Mouse (Mus musculus) forebrain, embryonic 16.5 days (tissue): Measurements from ENCODE around the gene Myg1. TPM values are rescaled to one million over a fixed set of nuclear protein-coding genes. Genes with fewer than 3 reads are reported as not detected.

Source experiments
- ATAC-seq: fragments of 200-750 bp; cut with Nextera tagmentation; 2 replicates; pipeline ENCODE4 v1.8.0; 2017; ENCODE audit warnings: mild to moderate bottlenecking, moderate library complexity
- H3K27ac ChIP-seq: fragments of 300-500 bp; sonication (generic); 2 replicates; pipeline ENCODE4 v1.5.1; 2014; ENCODE audit warnings: low read length, control low read depth
- H3K27me3 ChIP-seq: fragments of 300-500 bp; sonication (generic); replicated peaks from 2 replicates; pipeline ENCODE4 v1.6.1; 2014; ENCODE audit warnings: low read length; ENCODE audit not compliant: control insufficient read depth, insufficient read depth
- H3K36me3 ChIP-seq: fragments of 300-500 bp; sonication (generic); 2 replicates; pipeline ENCODE4 v1.6.1; 2014; ENCODE audit not compliant: control insufficient read depth, insufficient read depth
- H3K4me1 ChIP-seq: fragments of 300-500 bp; sonication (generic); replicated peaks from 2 replicates; pipeline ENCODE4 v1.6.1; 2014; ENCODE audit warnings: low read length; ENCODE audit not compliant: control insufficient read depth, insufficient read depth
- H3K4me2 ChIP-seq: fragments of 300-500 bp; sonication (generic); 2 replicates; pipeline ENCODE4 v1.6.1; 2014; ENCODE audit warnings: mild to moderate bottlenecking, low read length, control low read depth
- H3K4me3 ChIP-seq: fragments of 300-500 bp; sonication (generic); replicated peaks from 2 replicates; pipeline ENCODE4 v1.5.1; 2014; ENCODE audit warnings: mild to moderate bottlenecking, low read length, control low read depth
- H3K9ac ChIP-seq: fragments of 300-500 bp; sonication (generic); replicated peaks from 2 replicates; pipeline ENCODE4 v1.6.1; 2014; ENCODE audit warnings: low read depth, low read length, control low read depth
- H3K9me3 ChIP-seq: fragments of 300-500 bp; sonication (generic); 2 replicates; pipeline ENCODE4 v1.6.1; 2016; ENCODE audit warnings: low read length; ENCODE audit not compliant: control insufficient read depth
- WGBS: fragments of 180-500 bp; shearing (Covaris S2); extraction: QIAGEN DNeasy Blood & Tissue Kit; methylation state at CpG from one replicate; pipeline ENCODE4 v1.1.7; 2014; 5-methylcytosine and 5-hydroxymethylcytosine counted together
- polyA plus RNA-seq: library from polyadenylated mRNA; unstranded; fragments of >200 nt; fragmentation: Nextera tagmentation; extraction: Ambion mirVana; gene quantifications from 2 replicates; pipeline ENCODE4 v1.2.1, GENCODE M21; 2015

The Myg1 gene
- 105 and 111 TPM in 2 replicates for polyA plus RNA-seq

DNA sequence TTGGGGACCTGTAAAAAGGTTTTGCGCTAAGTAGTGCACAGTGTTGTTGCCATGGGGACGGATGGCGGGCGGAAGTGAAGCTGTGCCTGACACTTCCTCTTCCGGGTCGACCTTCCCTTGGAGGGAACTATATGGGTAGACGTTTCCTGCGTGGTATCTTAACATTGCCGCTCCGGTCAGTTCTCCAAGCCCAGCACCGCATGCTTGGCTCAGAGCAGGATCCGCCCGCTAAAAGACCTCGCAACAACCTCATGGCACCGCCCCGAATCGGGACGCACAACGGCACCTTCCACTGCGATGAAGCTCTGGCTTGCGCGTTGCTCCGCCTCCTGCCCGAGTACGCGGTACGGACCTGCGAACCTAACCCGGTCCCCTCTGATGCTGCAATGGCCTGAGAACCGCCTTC, at the start of gene Myg1:
Gene Myg1, plus strand, starts transcription at position 100 of the 406 bp plus-strand sequence.
- peak; percentile 97 for ATAC-seq
- peaks cover 14% of the 10 kb centered on the region for H3K36me3 ChIP-seq
- H3K4me3 ChIP-seq = peak within 1 kb of the TSS; percentile 68
- H3K9me3 ChIP-seq = no peaks in the 10 kb centered on the region
- no peaks in the 10 kb centered on the region for H3K27me3 ChIP-seq
- peak within 1 kb of the TSS; percentile 71 for H3K27ac ChIP-seq
- H3K9ac ChIP-seq = peak within 1 kb of the TSS; percentile 65
- H3K4me2 ChIP-seq = peak within 1 kb of the TSS; percentile 97
- 0% methylated on average over 30 of the region's 30 CpGs for WGBS
- H3K4me1 ChIP-seq = peaks cover 25% of the 10 kb centered on the region

DNA sequence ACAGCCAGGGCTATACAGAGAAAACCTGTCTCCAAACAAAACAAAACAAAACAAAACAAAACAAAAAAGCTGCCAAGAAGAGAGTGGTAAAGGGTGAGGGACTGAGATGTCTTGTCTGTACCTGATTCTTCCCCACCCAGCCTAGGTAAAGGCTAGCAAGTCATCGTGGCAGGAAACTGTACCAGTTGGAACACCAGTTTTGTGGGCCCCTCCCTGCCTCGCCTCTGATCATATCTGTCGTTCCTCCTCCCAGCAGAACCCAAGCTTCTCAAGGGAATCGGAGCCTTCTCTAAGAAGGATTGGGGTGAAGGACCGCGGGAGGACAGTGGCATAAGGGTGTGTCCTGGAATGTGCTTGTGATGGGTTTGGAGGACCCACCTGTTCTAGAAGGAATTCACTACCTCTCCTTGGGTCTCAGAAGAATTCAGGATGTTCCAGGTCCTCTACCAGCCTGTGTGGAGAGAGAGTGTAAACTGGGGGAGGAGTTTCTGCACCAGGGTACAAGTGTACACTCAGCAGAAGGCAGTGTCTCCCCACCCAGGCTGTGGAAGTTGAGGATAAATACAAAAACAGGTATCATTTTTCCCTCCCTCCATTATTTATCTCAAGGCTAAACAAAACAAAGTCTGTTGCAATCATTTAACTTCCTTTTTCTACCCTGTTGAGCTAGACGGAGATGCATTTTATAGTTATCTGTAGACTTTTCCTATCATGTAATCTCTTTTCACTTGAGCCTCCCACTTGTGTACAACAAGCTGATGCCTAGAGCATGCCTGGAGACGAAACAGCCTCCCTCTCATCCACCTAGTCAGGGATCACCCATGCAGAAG, 48.8 kb upstream of the Myg1 start:
- 90% methylated on average over 8 of the region's 8 CpGs for WGBS
- H3K27ac ChIP-seq = no peak overlapping the region
- no peak overlapping the region for H3K4me3 ChIP-seq
- no peak overlapping the region for H3K9ac ChIP-seq
- H3K27me3 ChIP-seq = no peaks in the 10 kb centered on the region
- no peak overlapping the region for H3K4me2 ChIP-seq
- H3K36me3 ChIP-seq = peaks cover 8% of the 10 kb centered on the region
- ATAC-seq = no peak
- peaks cover 15% of the 10 kb centered on the region for H3K4me1 ChIP-seq
- H3K9me3 ChIP-seq = no peaks in the 10 kb centered on the region

DNA sequence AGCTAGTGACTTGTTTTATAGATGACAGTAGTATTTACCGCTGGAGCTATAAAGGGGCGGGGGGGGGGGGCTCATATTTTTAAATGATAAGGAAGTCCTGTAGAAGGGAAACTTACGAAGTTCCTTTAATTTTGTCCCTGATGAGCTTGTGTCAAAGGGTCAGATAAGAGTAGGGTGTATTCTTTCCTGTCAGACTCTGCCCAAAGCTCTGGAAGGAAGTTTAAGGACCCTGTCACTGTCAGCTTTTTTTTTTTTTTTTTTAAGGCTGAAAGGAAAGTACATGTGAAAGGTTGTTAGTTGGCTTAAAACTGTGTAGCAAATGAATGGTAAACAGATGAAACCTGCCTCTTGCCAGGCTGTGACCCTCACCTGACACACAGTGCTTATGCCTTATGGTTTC, 47.9 kb upstream of the Myg1 start:
- no peaks in the 10 kb centered on the region for H3K9me3 ChIP-seq
- H3K4me3 ChIP-seq = no peak overlapping the region
- no peak overlapping the region for H3K27ac ChIP-seq
- ATAC-seq = no peak
- H3K4me1 ChIP-seq = peaks cover 13% of the 10 kb centered on the region
- H3K27me3 ChIP-seq = no peaks in the 10 kb centered on the region
- no peak overlapping the region for H3K9ac ChIP-seq
- H3K4me2 ChIP-seq = no peak overlapping the region
- 82% methylated on average over 3 of the region's 3 CpGs for WGBS
- peaks cover 8% of the 10 kb centered on the region for H3K36me3 ChIP-seq

DNA sequence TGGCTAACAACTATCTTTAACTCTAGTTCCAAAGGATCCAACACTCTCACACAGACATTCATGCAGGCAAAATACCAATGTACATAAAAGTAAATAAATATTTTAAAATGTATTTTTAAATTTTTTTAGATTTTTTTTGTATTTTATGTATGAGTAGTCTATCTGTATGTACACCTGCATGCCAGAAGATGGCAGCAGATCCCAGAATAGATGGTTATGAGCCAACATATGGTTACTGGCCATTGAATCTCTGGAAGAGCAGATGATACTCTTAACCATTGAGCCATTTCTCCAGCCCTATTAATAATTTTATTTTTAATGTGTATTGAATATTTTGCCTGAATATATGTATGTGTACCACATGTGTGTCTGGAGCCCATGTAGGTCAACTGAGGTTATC, 44.1 kb upstream of the Myg1 start:
- ATAC-seq = no peak

DNA sequence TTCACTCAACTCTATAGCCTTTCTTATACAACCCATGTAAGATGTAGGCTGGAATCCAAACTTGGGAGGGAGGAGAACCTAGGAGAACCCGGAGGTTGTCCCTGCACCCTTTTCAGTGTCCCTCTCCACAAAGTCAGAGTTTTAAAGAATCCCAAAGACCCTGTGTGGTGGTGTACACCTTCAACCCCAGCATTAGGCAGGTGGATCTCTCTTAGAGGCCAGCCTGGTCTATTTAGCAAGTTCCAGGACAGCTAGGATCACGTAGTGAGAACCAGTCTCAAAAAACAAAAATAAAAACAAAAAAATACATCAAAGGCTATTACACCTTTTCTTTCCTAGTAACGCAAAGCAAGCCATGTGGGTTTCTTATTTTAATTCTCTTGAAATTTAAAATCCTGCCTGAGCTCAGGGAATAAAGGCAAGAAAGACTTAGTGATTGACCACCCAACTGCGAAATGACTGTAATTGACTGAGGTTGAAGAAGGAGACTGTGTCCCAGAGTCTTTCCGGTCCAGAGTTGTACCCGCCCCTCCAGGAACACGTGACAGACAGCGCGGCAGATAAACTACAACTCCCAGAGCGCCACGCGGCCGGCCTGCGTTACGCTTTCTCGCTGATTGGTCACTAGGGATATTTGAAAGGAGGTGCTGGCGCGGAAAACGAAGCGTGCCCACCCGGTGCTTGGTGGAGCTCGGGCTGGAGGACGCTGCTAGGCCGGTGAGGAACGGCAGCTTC, 35.7 kb upstream of the Myg1 start, which contains the start of gene Espl1:
Gene Espl1, plus strand, starts transcription at position 634 of the 735 bp plus-strand sequence.
- H3K4me2 ChIP-seq = peak within 1 kb of the TSS; percentile 66
- peak within 1 kb of the TSS; percentile 50 for H3K4me3 ChIP-seq
- no peaks in the 10 kb centered on the region for H3K27me3 ChIP-seq
- peaks cover 10% of the 10 kb centered on the region for H3K4me1 ChIP-seq
- H3K27ac ChIP-seq = peak within 1 kb of the TSS; percentile 27; the same call in 1 of the 2 replicates
- 6% methylated on average over 25 of the region's 25 CpGs for WGBS
- H3K9me3 ChIP-seq = no peaks in the 10 kb centered on the region
- ATAC-seq = peak; percentile 100
- peak within 1 kb of the TSS; percentile 47 for H3K9ac ChIP-seq
- no peaks in the 10 kb centered on the region for H3K36me3 ChIP-seq

More for the DNA sequence above, 44.1 kb upstream of the Myg1 start:
- Histone ChIP-seq H3K4me1 (no peaks in the 10 kb centered on the region), H3K9ac (no peak overlapping the region), H3K27ac (no peak overlapping the region), H3K36me3 (no peaks in the 10 kb centered on the region), H3K4me2 (no peak overlapping the region), H3K9me3 (no peaks in the 10 kb centered on the region), H3K27me3 (no peaks in the 10 kb centered on the region), H3K4me3 (no peak overlapping the region)

DNA sequence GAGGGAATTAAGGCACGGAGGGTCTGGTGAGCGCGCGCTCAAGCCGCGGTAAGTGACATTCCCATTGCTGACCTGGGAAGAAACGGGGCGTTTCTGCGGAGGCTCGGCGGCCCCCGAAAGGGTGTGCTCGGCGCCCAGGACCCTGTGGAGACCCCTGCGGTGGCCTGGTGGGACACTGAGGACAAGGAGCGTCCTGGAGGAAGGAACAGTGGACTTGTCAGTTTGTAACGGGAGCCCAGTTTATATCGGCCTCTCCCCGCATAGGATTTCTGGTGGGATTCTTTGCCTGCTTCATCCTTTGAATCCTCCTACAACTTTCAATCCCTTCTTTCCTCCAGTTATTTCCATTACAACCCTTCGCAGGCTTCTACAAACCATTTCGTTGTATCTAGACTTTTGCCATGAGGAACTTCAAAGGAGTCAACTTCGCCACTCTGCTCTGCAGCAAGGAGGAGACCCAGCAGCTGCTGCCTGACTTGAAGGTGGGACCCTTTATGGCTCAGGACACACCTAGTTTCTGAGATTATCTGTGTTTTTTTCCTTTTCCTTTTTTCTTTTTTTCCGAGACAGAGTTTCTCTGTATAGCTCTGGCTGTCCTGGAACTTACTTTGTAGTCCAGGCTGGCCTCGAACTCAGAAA, 35.0 kb upstream of the Myg1 start:
- Histone ChIP-seq H3K36me3 (no peaks in the 10 kb centered on the region), H3K4me3 (peak overlapping the region; percentile 50), H3K4me1 (peaks cover 10% of the 10 kb centered on the region), H3K27me3 (no peaks in the 10 kb centered on the region), H3K27ac (no peak overlapping the region), H3K9me3 (no peaks in the 10 kb centered on the region), H3K9ac (peak overlapping the region; percentile 28; the same call in 1 of the 2 replicates), H3K4me2 (peak overlapping the region; percentile 66)
- 4% methylated on average over 24 of the region's 24 CpGs for WGBS
- ATAC-seq = peak; percentile 43

DNA sequence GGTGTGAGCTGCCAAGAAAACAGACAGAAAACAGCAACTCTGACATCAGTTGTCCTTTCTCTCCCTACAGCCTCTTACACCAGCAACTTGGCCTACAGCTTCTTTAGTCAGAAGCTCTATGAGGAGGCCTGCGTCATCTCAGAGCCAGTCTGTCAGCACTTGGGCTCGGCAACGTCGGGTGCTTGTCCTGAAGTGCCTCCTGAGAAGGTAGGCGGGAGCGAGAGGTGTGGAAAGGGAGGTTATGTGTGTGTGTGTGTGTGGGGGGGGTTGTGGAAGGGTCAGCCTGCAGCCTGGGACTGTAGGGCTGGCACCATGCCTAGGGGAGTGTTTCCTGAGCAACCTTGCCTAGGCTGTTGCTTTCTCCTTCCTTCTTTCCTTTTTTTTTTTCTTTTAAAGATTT, 29.0 kb upstream of the Myg1 start:
- Histone ChIP-seq H3K9ac (no peak overlapping the region), H3K4me1 (no peaks in the 10 kb centered on the region), H3K9me3 (no peaks in the 10 kb centered on the region), H3K4me2 (no peak overlapping the region), H3K36me3 (no peaks in the 10 kb centered on the region), H3K27me3 (no peaks in the 10 kb centered on the region), H3K4me3 (no peak overlapping the region), H3K27ac (no peak overlapping the region)
- 97% methylated on average over 6 of the region's 6 CpGs for WGBS
- ATAC-seq = no peak

DNA sequence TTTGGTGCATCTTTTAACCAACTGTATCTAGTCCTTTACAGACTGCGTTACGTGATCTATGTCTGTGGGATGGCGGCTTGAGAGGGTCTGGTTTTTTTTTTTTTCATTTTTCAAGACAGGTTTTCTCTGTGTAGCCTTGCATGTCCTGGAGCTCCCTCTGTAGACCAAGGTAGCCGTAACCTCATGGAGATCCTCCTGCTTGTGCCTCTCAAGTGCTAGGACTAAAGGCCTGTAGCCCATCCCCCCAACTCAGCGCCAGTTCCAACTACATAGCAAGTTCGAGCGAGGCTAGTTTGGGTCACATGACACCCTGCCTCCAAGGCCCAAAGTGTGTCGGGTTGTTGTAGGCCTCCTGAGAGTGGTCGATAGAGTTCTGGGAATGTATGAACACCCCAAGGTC, 22.8 kb upstream of the Myg1 start:
- ATAC-seq = no peak
- Histone ChIP-seq H3K4me3 (no peak overlapping the region), H3K9ac (no peak overlapping the region), H3K4me2 (no peak overlapping the region), H3K4me1 (no peaks in the 10 kb centered on the region), H3K9me3 (no peaks in the 10 kb centered on the region), H3K27me3 (no peaks in the 10 kb centered on the region), H3K36me3 (no peaks in the 10 kb centered on the region; the same call in 1 of the 2 replicates), H3K27ac (no peak overlapping the region)
- WGBS = 89% methylated on average over 9 of the region's 9 CpGs
